18 mouse cellular contexts compared by ENCODE assay signal in the genomic region with DNA sequence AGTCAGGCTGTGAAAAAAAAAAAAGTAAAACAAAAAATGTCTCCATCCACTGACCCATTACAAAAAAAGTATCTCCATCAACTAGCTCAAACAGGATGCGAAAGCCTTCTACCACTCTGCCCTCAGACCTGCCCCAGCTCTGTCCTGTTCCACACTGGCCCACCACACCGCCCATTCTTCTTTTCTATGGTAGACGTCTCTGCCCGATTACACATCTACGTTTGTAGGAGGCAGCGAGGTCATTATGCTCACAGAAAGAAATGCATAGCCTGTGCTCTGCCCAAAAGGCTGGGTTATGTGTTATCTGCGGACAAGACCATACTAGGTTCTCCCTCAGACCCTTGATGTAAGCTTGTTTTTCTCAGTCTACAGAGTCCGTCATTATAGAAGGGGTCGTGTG. TPM values are rescaled to one million over a fixed set of nuclear protein-coding genes. Genes with fewer than 3 reads are reported as not detected.
A peak's percentile ranks its signal among the peaks of the same experiment; 100 is the strongest.
DNase-seq lines count a peak whose midpoint lies in the region; ATAC-seq and TF ChIP-seq lines count a peak whose summit lies in the region.
"Had no signal": no experiment of that assay in that cellular context is flagged by ENCODE, and none has a peak within 500 bp of the region (broad histone marks: within the 10 kb centered on the region; RNA-seq: fewer than 3 reads in every experiment).

No protein-coding gene starts in this region.

- 79% methylated on average over 9 of the region's 9 CpGs for WGBS in heart, embryonic 15.5 days
- WGBS in lung, embryonic 15.5 days: 84% methylated on average over 9 of the region's 9 CpGs
- 69% methylated on average over 9 of the region's 9 CpGs for WGBS in hindbrain, embryonic 15.5 days
- WGBS in stomach, postnatal 0 days: 85% methylated on average over 9 of the region's 9 CpGs

- no peak overlapping the region for H3K4me2 ChIP-seq in heart, embryonic 15.5 days
- H3K4me2 ChIP-seq in lung, embryonic 15.5 days: no peak overlapping the region
- H3K4me2 ChIP-seq in hindbrain, embryonic 15.5 days: no peak overlapping the region
- no peak overlapping the region for H3K4me2 ChIP-seq in stomach, postnatal 0 days (replicated peaks; ENCODE audit: low read depth)
- H3K4me2 ChIP-seq: stomach, embryonic 15.5 days had no signal

- no peaks in the 10 kb centered on the region for H3K9me3 ChIP-seq in heart, embryonic 15.5 days (replicated peaks)
- peaks cover 3% of the 10 kb centered on the region; the same call in 1 of the 2 replicates for H3K9me3 ChIP-seq in lung, embryonic 15.5 days
- H3K9me3 ChIP-seq in hindbrain, embryonic 15.5 days: 0 out of 2 replicates have a peak, but pooled peaks cover 4% of the 10 kb centered on the region
- H3K9me3 ChIP-seq in stomach, postnatal 0 days (ENCODE audit: control insufficient read depth, low read length): no peaks in the 10 kb centered on the region
- H3K9me3 ChIP-seq: stomach, embryonic 15.5 days had no signal

- H3K4me3 ChIP-seq in heart, embryonic 15.5 days: no peak overlapping the region
- H3K4me3 ChIP-seq in lung, embryonic 15.5 days: no peak overlapping the region
- H3K4me3 ChIP-seq in hindbrain, embryonic 15.5 days: no peak overlapping the region
- no peak overlapping the region for H3K4me3 ChIP-seq in stomach, postnatal 0 days (ENCODE audit: low read depth, low read length)
- H3K4me3 ChIP-seq: stomach, embryonic 15.5 days had no signal

- H3K27ac ChIP-seq in heart, embryonic 15.5 days: peak overlapping the region; percentile 95; the same call in 1 of the 2 replicates
- H3K27ac ChIP-seq in lung, embryonic 15.5 days: peak overlapping the region; percentile 87
- peak overlapping the region; percentile 40; the same call in 1 of the 2 replicates for H3K27ac ChIP-seq in hindbrain, embryonic 15.5 days (replicated peaks)
- H3K27ac ChIP-seq in stomach, postnatal 0 days (replicated peaks): no peak overlapping the region
- H3K27ac ChIP-seq: liver, embryonic 14.5 days; macrophage had no signal

- intact Hi-C loops in heart, postnatal 36 days (cut with DNase I): no loop called here

- H3K36me3 ChIP-seq in heart, embryonic 15.5 days: no peaks in the 10 kb centered on the region
- no peaks in the 10 kb centered on the region for H3K36me3 ChIP-seq in lung, embryonic 15.5 days
- H3K36me3 ChIP-seq in hindbrain, embryonic 15.5 days: no peaks in the 10 kb centered on the region
- H3K36me3 ChIP-seq in stomach, postnatal 0 days (ENCODE audit: control insufficient read depth, insufficient read depth, low read length): no peaks in the 10 kb centered on the region
- H3K36me3 ChIP-seq: stomach, embryonic 15.5 days had no signal

- no peak overlapping the region for H3K9ac ChIP-seq in heart, embryonic 15.5 days
- no peak overlapping the region for H3K9ac ChIP-seq in lung, embryonic 15.5 days
- no peak overlapping the region for H3K9ac ChIP-seq in hindbrain, embryonic 15.5 days
- H3K9ac ChIP-seq in stomach, postnatal 0 days (ENCODE audit: low read length): no peak overlapping the region
- H3K9ac ChIP-seq: liver, embryonic 14.5 days; stomach, embryonic 15.5 days had no signal

- no peaks in the 10 kb centered on the region for H3K27me3 ChIP-seq in heart, embryonic 15.5 days
- H3K27me3 ChIP-seq in lung, embryonic 15.5 days: no peaks in the 10 kb centered on the region
- H3K27me3 ChIP-seq in hindbrain, embryonic 15.5 days: no peaks in the 10 kb centered on the region
- no peaks in the 10 kb centered on the region for H3K27me3 ChIP-seq in stomach, postnatal 0 days (ENCODE audit: control insufficient read depth, insufficient read depth, low read length)
- H3K27me3 ChIP-seq: stomach, embryonic 15.5 days had no signal

- H3K4me1 ChIP-seq in heart, embryonic 15.5 days (replicated peaks): peaks cover 30% of the 10 kb centered on the region
- H3K4me1 ChIP-seq in lung, embryonic 15.5 days: peaks cover 30% of the 10 kb centered on the region
- peaks cover 42% of the 10 kb centered on the region for H3K4me1 ChIP-seq in hindbrain, embryonic 15.5 days (replicated peaks)
- no peaks in the 10 kb centered on the region for H3K4me1 ChIP-seq in stomach, postnatal 0 days (replicated peaks; ENCODE audit: control insufficient read depth, insufficient read depth)

- no peak for ATAC-seq in heart, embryonic 15.5 days (replicated peaks; ENCODE audit: insufficient number of reproducible peaks, insufficient read depth, low FRiP score, low read depth)
- ATAC-seq in lung, embryonic 15.5 days (ENCODE audit: borderline replicate concordance, extremely low read depth, low FRiP score, low TSS enrichment): no peak
- no peak for ATAC-seq in hindbrain, embryonic 15.5 days (ENCODE audit: low FRiP score, low read depth)
- ATAC-seq in stomach, postnatal 0 days (ENCODE audit: low FRiP score, low TSS enrichment): no peak

- DNase-seq in heart, postnatal 36 days: no peak
- no peak for DNase-seq in lung, postnatal 36 days
- peak; percentile 7 for DNase-seq in stomach, postnatal 0 days (ENCODE audit: low spot score)
- no peak for DNase-seq in thymus, postnatal 36 days
- DNase-seq in right cerebral cortex, postnatal 14 days: no peak
- DNase-seq: adrenal gland, adult 8-10 months; heart, postnatal 4 days; thymus, postnatal 14 days had no signal

- TF ChIP-seq CTCF in stomach, postnatal 0 days (IDR thresholded peaks at IDR 0.05; ENCODE audit: low read depth): no peak

- TF ChIP-seq EP300 in stomach, postnatal 0 days (optimal IDR thresholded peaks at IDR 0.05): no peak

RNA-seq across cellular contexts. Expression of a gene that starts 37.2 kb away (rescaled TPM):
- 0.15 and 0.25 TPM in 2 replicates for polyA plus RNA-seq in heart, embryonic 15.5 days (2015; fragmentation: Nextera tagmentation; extraction: Ambion mirVana)
- under 1 TPM in 1 of 2 experiments, not detected in 1; 0.14 TPM for total RNA-seq in heart, postnatal 36 days (2021)
- not detected in 2 replicates for polyA plus RNA-seq in lung, embryonic 15.5 days (2015; fragmentation: Nextera tagmentation; extraction: Ambion mirVana)
- polyA plus RNA-seq in hindbrain, embryonic 15.5 days (2015; fragmentation: Nextera tagmentation; extraction: Ambion mirVana): 0.49 and 1.3 TPM in 2 replicates
- polyA plus RNA-seq in stomach, postnatal 0 days (2015; fragmentation: Nextera tagmentation; extraction: Ambion mirVana): 0.41 and 0.50 TPM in 2 replicates
- total RNA-seq: adrenal gland, adult 8-10 months; granulocyte monocyte progenitor cell, adult 5-6 weeks had no signal
- polyA plus RNA-seq: kidney, embryonic 14.5 days; limb, embryonic 11.5 days; liver, embryonic 14.5 days; macrophage; small intestine, adult 2 months; stomach, embryonic 15.5 days had no signal
